Mouse (Mus musculus): ENCODE measurements at regions not wholly inside any gene's neighbourhood (a gene's known extent, or its start where the extent isn't known, plus 50 kb on each side); places are given as distances from the start of the nearest gene placed in this dataset.

- no peak for ATAC-seq (ENCODE audit: low FRiP score, low read depth)
- peaks cover 18% of the 10 kb centered on the region for H3K4me1 ChIP-seq (replicated peaks)
- no peak overlapping the region for H3K4me2 ChIP-seq
- 90% methylated on average over 5 of the region's 5 CpGs for WGBS
- no peaks in the 10 kb centered on the region for H3K27me3 ChIP-seq
- no peak overlapping the region for H3K9ac ChIP-seq
- no peaks in the 10 kb centered on the region for H3K9me3 ChIP-seq
- H3K4me3 ChIP-seq = no peak overlapping the region
- no peaks in the 10 kb centered on the region for H3K36me3 ChIP-seq
- H3K27ac ChIP-seq (replicated peaks) = no peak overlapping the region
These were observed 218.5 kb downstream of the Suds3 start for GRCm38 (mm10) chr5:116897391-116897790.

DNA sequence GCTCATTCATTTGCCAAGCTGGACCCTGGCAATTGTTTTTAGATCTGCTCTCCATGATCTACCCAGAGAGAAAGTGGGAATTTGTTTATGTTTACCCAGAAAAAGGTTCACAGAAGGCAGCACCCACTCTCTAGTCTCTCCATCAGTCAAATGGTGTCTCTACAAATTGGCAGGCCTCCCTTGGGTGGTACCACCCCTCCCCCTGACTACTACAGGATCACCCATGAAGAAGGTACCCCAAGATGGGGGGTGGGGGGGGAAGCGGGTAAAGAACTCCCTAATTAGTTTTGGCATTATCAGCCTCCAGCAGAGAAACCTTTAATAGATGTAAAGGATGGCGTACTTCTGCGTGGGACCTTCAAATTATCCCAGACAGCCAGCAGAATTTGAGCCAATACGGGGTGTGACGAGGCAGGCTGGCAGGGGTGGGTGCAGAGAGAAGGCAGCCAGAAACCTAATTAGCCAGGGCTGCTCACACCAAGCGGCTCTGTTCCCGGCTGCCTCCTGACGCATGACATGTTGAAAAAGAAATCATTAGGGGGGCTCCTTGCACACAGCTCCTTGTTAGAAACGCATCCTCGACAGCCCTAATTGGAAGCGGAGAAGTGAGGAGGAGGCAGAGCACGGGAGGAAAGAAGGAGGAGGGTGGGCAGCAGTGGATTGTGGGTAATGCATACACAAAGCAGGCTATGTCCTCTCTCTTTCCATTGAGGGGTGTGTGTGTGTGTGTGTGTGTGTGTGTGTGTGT lies 220.7 kb downstream of the Suds3 start:
- H3K4me3 ChIP-seq = no peak overlapping the region
- no peaks in the 10 kb centered on the region for H3K9me3 ChIP-seq
- H3K27ac ChIP-seq (replicated peaks) = peak overlapping the region; percentile 65
- no peaks in the 10 kb centered on the region for H3K36me3 ChIP-seq
- H3K9ac ChIP-seq = no peak overlapping the region
- H3K27me3 ChIP-seq = no peaks in the 10 kb centered on the region
- peaks cover 18% of the 10 kb centered on the region for H3K4me1 ChIP-seq (replicated peaks)
- 23% methylated on average over 12 of the region's 12 CpGs for WGBS
- peak overlapping the region; percentile 41 for H3K4me2 ChIP-seq
- ATAC-seq (ENCODE audit: low FRiP score, low read depth) = peak; percentile 85

GRCm38 (mm10) chr5:116894575-116894974 lies 221.3 kb downstream of the Suds3 start:
- Histone ChIP-seq H3K27me3 (no peaks in the 10 kb centered on the region), H3K4me3 (no peak overlapping the region), H3K36me3 (no peaks in the 10 kb centered on the region), H3K4me1 (replicated peaks) (peaks cover 18% of the 10 kb centered on the region), H3K27ac (replicated peaks) (no peak overlapping the region), H3K4me2 (no peak overlapping the region), H3K9ac (no peak overlapping the region), H3K9me3 (no peaks in the 10 kb centered on the region)
- WGBS = 84% methylated on average over 6 of the region's 6 CpGs
- ATAC-seq (ENCODE audit: low FRiP score, low read depth) = no peak

DNA sequence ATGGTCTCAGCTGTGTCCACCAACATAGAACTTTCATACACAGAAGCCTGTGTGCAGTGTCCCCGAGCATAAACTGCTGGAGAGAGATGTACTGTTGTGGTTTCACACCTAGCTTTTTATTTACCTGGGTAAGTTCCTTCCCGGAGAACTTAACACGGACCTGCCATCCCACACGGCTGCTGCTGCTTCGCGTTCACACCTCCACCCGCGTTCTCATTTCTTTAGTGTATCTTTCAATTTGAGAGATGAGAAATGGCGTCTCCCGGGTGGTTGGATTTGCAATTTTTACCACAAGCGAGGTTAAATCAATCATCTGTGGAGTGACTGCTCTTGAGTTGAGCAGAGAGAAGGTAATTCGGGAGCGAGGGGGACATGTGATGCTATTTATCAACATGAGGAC lies 223.0 kb downstream of the Suds3 start:
- no peaks in the 10 kb centered on the region for H3K27me3 ChIP-seq
- no peak for ATAC-seq (ENCODE audit: low FRiP score, low read depth)
- H3K4me3 ChIP-seq = no peak overlapping the region
- WGBS = 60% methylated on average over 13 of the region's 13 CpGs
- no peaks in the 10 kb centered on the region for H3K9me3 ChIP-seq
- H3K27ac ChIP-seq (replicated peaks) = no peak overlapping the region
- no peak overlapping the region for H3K4me2 ChIP-seq
- no peak overlapping the region for H3K9ac ChIP-seq
- H3K36me3 ChIP-seq = no peaks in the 10 kb centered on the region
- peaks cover 18% of the 10 kb centered on the region for H3K4me1 ChIP-seq (replicated peaks)

DNA sequence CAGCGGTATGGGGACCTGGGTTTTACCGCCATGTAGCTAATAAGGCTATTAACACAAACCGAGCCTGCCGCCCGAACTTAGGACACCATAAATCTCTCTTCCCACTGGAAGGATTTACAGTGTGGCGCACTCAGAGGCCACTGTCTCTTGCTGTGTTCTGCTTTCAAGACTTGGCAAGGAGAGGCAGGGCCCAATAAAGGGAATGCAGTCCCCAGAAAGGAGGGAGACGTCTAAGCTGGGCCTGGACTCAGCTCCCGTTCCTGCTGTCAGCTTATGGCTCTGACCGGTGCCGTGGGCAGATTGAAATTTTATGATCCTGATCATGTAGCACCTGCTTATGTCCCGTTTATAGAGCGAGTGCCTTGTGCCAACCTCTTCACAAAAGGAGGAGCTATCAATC lies 226.7 kb downstream of the Suds3 start:
- Histone ChIP-seq H3K9me3 (no peaks in the 10 kb centered on the region), H3K27ac (replicated peaks) (no peak overlapping the region), H3K4me1 (replicated peaks) (peaks cover 21% of the 10 kb centered on the region), H3K9ac (no peak overlapping the region), H3K4me3 (no peak overlapping the region), H3K4me2 (no peak overlapping the region), H3K27me3 (no peaks in the 10 kb centered on the region), H3K36me3 (no peaks in the 10 kb centered on the region)
- WGBS = 62% methylated on average over 12 of the region's 12 CpGs
- ATAC-seq (ENCODE audit: low FRiP score, low read depth) = no peak

- Histone ChIP-seq H3K4me1 (replicated peaks) (peaks cover 13% of the 10 kb centered on the region), H3K36me3 (no peaks in the 10 kb centered on the region), H3K4me3 (no peak overlapping the region), H3K4me2 (0 out of 2 replicates have a peak overlapping the region, but pooled peaks have one; percentile 5), H3K9ac (no peak overlapping the region), H3K9me3 (no peaks in the 10 kb centered on the region), H3K27ac (replicated peaks) (peak overlapping the region; percentile 56), H3K27me3 (no peaks in the 10 kb centered on the region)
- 28% methylated on average over 23 of the region's 23 CpGs for WGBS
- peak; percentile 73 for ATAC-seq (ENCODE audit: low FRiP score, low read depth)
These were observed 229.5 kb downstream of the Suds3 start for GRCm38 (mm10) chr5:116886181-116887136.

GRCm38 (mm10) chr5:116879761-116880160 lies 236.2 kb downstream of the Suds3 start:
- no peaks in the 10 kb centered on the region for H3K9me3 ChIP-seq
- H3K4me3 ChIP-seq = no peak overlapping the region
- H3K27ac ChIP-seq (replicated peaks) = no peak overlapping the region
- 76% methylated on average over 2 of the region's 2 CpGs for WGBS
- no peak overlapping the region for H3K4me2 ChIP-seq
- no peak for ATAC-seq (ENCODE audit: low FRiP score, low read depth)
- no peaks in the 10 kb centered on the region for H3K36me3 ChIP-seq
- H3K9ac ChIP-seq = no peak overlapping the region
- no peaks in the 10 kb centered on the region for H3K4me1 ChIP-seq (replicated peaks)
- H3K27me3 ChIP-seq = no peaks in the 10 kb centered on the region

- 75% methylated on average over 2 of the region's 2 CpGs for WGBS
- Histone ChIP-seq H3K9me3 (no peaks in the 10 kb centered on the region), H3K4me2 (no peak overlapping the region), H3K27ac (replicated peaks) (no peak overlapping the region), H3K36me3 (no peaks in the 10 kb centered on the region), H3K27me3 (no peaks in the 10 kb centered on the region), H3K4me3 (no peak overlapping the region), H3K9ac (no peak overlapping the region), H3K4me1 (replicated peaks) (no peaks in the 10 kb centered on the region)
- no peak for ATAC-seq (ENCODE audit: low FRiP score, low read depth)
These were observed 241.0 kb downstream of the Suds3 start for GRCm38 (mm10) chr5:116874941-116875340.

DNA sequence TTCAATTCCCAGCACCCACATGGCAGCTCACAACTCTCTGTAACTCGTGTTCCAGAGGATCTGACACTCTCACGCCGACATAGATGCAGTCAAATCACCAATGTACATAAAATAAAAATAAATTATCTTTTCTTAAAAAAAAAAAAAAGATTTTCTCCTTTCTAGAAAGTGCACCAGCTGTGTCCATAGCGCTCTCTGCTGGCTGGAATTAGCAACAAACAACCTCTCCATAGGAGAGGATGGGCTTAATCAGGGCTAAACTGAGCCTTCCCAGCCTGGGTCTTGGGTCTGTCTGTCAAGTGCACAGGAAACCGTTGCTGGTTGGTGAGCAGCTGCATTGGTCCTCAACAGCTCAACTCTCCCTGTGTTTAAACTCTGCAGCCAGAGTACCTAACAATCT lies 247.8 kb downstream of the Suds3 start:
- no peak overlapping the region for H3K9ac ChIP-seq
- no peak overlapping the region for H3K4me2 ChIP-seq
- no peaks in the 10 kb centered on the region for H3K4me1 ChIP-seq (replicated peaks)
- H3K4me3 ChIP-seq = no peak overlapping the region
- H3K27ac ChIP-seq (replicated peaks) = no peak overlapping the region
- ATAC-seq (ENCODE audit: low FRiP score, low read depth) = no peak
- no peaks in the 10 kb centered on the region for H3K27me3 ChIP-seq
- no peaks in the 10 kb centered on the region for H3K9me3 ChIP-seq
- WGBS = 85% methylated on average over 5 of the region's 5 CpGs
- no peaks in the 10 kb centered on the region for H3K36me3 ChIP-seq

GRCm38 (mm10) chr5:116864275-116864674 lies 251.6 kb downstream of the Suds3 start:
- WGBS = 91% methylated on average over 11 of the region's 11 CpGs
- ATAC-seq (ENCODE audit: low FRiP score, low read depth) = no peak
- Histone ChIP-seq H3K9me3 (no peaks in the 10 kb centered on the region), H3K27me3 (no peaks in the 10 kb centered on the region), H3K4me1 (replicated peaks) (no peaks in the 10 kb centered on the region), H3K4me3 (no peak overlapping the region), H3K27ac (replicated peaks) (no peak overlapping the region), H3K9ac (no peak overlapping the region), H3K36me3 (no peaks in the 10 kb centered on the region), H3K4me2 (no peak overlapping the region)

DNA sequence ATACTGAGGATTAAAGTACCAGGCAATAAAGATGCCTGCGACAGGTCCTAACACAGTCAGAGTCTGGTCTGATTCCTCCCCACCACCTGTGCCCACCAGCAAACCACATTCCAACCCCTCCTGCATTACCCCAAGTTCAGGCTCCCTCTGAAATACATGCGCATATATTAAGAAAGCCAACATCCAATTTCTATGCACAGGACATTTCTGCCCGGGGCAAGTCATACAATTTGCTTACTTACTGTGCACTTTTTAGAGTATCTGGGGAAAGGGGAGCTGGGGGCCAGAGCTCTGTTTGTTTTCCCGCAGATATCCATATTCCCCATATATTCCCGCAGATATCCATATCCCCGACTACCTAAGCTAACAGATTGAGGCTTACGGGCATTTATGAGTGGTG lies 261.1 kb upstream of the Srrm4 start:
- H3K27ac ChIP-seq (replicated peaks) = no peak overlapping the region
- H3K27me3 ChIP-seq = no peaks in the 10 kb centered on the region
- no peaks in the 10 kb centered on the region for H3K9me3 ChIP-seq
- no peak overlapping the region for H3K4me2 ChIP-seq
- H3K4me1 ChIP-seq (replicated peaks) = peaks cover 12% of the 10 kb centered on the region; the same call in 1 of the 2 replicates
- no peak overlapping the region for H3K9ac ChIP-seq
- 62% methylated on average over 7 of the region's 7 CpGs for WGBS
- H3K36me3 ChIP-seq = no peaks in the 10 kb centered on the region
- H3K4me3 ChIP-seq = no peak overlapping the region
- ATAC-seq (ENCODE audit: low FRiP score, low read depth) = no peak

DNA sequence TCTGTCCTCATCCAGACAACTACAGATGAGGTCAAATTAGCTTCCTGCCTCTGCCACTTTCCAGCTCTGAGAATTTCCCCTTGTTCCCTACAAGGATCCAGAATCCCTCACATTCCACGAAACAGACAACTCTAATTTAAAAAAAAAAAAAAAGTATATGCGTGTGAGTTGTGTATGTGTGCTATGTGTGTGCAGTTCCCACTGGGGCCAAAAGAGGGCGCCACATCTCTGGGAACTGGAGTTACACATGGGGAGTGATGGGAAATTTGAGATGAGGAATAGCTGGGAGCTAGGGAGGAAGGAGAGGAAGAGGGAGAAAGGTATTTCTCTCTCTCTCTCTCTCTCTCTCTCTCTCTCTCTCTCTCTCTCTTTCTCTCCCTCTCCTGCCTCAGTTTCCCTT lies 240.3 kb upstream of the Srrm4 start:
- H3K27ac ChIP-seq (replicated peaks) = no peak overlapping the region
- WGBS = 76% methylated on average over 3 of the region's 3 CpGs
- H3K4me3 ChIP-seq = no peak overlapping the region

More for the DNA sequence above, 240.3 kb upstream of the Srrm4 start:
- H3K27me3 ChIP-seq = no peaks in the 10 kb centered on the region
- H3K36me3 ChIP-seq = no peaks in the 10 kb centered on the region
- H3K4me1 ChIP-seq (replicated peaks) = no peaks in the 10 kb centered on the region
- no peak for ATAC-seq (ENCODE audit: low FRiP score, low read depth)
- no peak overlapping the region for H3K4me2 ChIP-seq
- H3K9ac ChIP-seq = no peak overlapping the region
- no peaks in the 10 kb centered on the region for H3K9me3 ChIP-seq

Measured in hindbrain, embryonic 15.5 days (tissue).